Mouse (Mus musculus): ENCODE results near the gene Hdlbp. TPM values are rescaled to one million over a fixed set of nuclear protein-coding genes. Genes with fewer than 3 reads are reported as not detected.
"Not testable (repeated sequence)": the region's sequence is repeated elsewhere in the genome, so short reads cannot be mapped to it uniquely, and the experiment has no call there.

Gene Hdlbp
- total RNA-seq, 2 experiments from 2014 or later: 166 to 169 TPM

DNA sequence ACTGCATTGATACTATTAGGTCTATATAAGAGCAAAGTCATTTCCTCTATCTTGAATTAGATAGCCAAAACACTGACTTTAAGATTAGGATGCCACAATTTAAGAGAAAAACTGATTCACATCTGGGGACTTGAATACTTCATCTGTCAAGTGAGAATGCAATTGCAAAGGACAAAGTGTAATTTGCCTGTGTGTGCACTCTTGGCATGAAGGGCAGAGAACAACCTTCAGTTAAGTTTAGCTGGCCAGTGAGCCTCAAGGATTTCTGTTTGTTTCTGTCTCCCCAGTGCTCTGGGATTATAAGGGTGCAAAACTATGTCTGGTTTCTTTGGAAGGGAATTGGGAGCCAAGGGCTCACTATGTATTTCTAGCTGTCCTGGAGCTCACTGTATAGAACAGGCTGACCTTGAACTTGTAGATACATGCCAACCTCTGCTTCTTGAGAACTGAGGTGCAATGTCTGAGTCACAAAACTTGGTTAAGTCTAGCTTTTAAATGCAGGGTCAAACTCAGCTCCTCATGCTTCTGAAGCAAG is 24.8 kb downstream of the Hdlbp start:
- no peak for DNase-seq (ENCODE audit: low spot score in 2 of 2)

DNA sequence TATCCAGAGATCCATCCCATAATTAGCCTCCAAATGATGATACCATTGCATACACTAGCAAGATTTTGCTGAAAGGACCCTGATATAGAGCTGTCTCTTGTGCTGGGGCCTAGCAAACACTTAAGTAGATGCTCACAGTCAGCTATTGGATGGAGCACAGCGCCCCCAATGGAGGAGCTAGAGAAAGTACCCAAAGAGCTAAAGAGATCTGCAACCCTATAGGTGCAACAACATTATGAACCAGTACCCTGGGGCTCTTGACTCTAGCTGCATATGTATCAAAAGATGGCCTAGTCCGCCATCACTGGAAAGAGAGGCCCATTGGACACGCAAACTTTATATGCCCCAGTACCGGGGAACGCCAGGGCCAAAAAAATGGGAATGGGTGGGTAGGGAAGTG is 28.5 kb downstream of the Hdlbp start:
- intact Hi-C loops (cut with DNase I); DNase-seq (ENCODE audit: low spot score in 2 of 2): not testable (repeated sequence)

More for the DNA sequence above, 24.8 kb downstream of the Hdlbp start:
- intact Hi-C loops (cut with DNase I): no loop called here

DNA sequence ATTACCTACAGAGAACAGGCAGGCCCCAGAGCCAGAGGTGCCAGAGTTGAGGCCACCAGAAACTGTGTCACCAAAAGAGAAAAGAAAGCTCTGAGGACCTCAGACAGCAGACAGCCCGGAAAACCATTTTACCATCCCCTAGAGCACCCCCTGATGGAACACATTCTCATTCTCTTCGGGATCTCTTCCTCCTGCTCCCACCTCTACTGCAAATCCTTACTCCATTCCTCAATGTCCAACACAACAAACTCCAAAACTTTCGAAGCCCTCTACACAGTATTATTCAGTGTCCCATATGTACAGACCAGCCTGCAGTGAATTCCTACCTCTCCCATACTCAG is 32.8 kb downstream of the Hdlbp start:
- DNase-seq (ENCODE audit: low spot score in 2 of 2): no peak
- intact Hi-C loops (cut with DNase I): no loop called here

DNA sequence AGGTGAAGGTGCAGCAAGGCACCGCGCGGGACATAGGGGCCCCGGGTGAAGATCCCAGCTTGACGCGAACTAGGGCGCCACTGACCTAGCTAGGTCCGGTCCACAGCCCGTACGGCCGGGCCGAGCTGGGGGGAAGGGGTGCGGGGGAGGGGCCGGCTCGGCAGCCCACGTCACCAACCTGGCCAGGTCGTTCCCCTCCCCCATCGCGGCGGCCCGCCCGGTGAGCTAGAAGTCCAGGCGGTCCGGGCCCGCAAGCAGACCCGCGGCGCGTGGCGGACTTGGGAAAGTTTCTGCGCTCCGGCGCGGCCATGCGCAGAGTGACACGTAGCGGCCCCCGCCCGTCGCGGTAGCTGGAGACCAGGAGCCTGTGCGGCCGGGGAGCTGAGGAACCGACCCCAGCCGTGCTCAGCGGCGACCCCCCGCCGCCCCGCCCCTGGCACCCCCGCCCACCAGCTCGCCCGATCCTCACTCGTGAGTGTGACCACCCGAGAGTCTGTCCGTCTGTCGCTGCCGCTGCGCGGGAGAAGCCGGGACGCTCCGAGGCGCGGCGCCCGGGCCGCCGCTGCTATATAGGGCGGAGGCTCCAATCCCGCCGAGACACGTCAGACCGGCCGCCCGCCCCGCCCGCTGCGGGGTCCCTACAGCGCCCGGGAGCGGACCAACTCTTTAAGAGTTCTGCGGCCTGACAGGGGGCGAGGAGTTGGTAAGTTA is 33.3 kb downstream of the Hdlbp start:
- intact Hi-C loops (cut with DNase I): no loop called here
- peak; percentile 59 to 62 for DNase-seq (ENCODE audit: low spot score in 2 of 2)

DNA sequence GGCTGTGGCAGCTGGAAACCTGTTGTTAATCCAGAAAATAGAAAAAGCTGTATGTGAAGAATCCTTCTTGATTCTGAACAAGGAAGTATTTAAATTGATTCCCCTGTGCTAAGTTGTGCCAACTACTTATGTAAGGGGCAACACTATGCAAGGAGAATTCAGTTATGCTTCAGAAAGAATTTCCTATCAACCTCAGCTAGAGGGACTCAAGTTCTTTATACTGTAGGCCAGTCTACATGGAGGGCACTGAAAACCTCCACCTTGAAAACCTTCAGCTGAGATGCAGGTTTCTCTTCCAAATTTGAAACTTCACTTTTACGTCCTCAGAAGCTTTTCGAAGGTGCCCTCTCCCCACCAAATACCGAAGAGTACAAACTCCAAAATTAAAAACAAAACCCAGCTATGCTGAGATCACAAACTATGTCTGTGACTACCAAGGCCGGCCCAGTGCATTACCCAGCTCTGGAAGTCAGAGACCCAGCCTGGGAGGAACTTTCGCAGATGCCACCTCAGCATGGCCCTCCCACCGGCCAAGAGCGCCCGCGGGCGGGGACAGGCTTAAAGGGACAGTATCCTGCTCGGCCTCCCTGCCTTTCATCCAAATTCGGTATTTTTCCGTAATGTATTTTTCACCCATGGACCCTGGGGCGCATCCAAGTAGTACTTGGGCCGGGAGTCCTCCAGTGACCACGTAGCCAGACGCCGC is 34.1 kb downstream of the Hdlbp start:
- peak; percentile 46 to 48 for DNase-seq (ENCODE audit: low spot score in 2 of 2)
- intact Hi-C loops (cut with DNase I): no loop called here

DNA sequence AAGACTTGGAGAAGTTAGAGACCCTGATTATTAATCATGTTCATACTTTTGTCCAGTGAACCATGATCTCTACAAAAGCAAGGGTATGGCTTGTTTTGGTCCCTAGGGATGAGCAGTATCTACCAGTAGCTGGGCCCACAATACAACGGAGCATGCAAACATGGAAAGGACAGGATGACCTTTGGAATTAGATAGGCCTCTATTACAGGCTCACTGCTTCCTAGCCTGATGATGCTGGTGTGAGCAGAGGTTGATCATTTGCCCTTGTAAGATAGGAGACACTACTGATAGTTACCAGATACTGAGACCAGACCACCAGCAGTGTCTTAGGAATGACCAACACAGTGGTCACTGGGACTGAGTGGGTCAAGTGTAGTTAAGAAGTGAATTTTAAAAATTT is 39.3 kb downstream of the Hdlbp start:
- intact Hi-C loops (cut with DNase I): no loop called here
- no peak for DNase-seq (ENCODE audit: low spot score in 2 of 2)

DNA sequence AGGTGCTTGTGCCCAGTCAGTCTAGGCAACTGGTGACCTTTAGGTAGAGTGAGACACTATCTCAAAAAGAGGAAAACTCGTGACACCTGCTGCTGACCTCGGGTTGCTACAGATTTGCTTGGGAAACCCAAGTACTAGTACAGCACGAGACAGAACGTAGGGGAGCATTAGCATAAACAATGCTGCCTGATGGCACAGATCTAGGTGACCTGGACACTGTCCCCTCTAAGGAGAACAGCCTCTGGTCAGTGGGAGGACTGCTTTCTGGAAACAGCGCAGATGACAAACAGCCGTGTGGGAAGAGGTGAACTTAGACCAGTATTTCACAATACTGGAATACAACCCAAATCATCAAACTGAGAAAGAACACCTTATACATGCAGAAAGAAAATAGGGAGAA is 46.5 kb downstream of the Hdlbp start:
- intact Hi-C loops (cut with DNase I): no loop called here
- no peak for DNase-seq (ENCODE audit: low spot score in 2 of 2)

DNA sequence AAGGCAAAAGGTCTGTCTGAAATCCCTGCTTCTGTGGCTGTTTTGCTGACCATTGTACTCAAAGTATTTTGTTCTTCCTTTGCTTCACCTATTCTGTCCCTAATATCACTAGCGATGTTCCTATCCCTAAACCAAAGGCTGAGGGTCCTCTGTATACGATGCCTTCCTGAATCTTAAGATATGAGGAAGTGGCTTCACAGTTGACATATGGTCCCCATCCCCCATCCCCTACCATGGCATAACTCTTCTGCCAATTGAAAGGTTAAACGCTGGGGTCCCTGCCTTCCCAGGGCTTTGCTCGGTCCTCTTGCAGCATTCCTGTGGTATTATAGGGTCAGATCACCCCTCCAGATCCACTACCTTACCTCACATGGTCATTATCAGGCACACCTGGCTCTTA is 75.2 kb downstream of the Hdlbp start:
- intact Hi-C loops (cut with DNase I): no loop called here
- no peak for DNase-seq (ENCODE audit: low spot score in 2 of 2)

DNA sequence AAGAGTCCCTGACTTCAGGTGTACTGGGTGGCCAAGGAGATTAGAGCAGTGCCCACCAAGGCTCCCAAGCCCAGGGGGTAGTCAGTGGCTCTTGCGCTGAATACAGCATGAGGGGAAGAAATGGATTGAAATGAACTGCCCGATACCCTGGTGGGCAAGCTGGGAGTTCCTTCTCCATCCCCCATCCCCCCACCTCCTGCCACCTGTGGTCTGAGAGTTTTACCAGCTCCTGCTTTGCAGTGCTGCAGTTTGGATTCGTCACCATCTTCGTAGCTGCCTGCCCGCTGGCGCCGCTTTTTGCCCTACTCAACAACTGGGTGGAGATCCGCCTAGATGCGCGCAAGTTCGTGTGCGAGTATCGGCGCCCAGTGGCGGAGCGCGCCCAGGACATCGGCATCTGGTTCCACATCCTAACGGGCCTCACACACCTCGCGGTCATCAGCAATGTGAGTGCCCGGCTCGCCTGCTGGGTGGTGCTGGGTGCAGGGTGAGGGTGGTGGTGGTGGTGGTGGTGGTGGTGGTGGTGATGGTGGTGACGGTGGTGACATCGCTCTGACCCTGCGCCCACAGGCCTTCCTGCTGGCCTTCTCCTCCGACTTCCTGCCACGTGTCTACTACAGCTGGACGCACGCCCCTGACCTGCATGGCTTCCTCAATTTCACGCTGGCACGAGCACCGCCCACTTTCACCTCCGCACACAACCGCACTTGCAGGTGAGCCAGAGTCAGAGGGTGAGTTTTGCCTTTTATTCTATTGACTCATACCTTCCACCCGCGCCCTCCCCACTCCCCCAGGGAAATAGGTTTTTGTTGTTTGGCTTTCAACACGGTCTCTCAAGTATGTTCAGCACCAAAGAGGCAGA is 77.2 kb downstream of the Hdlbp start:
- DNase-seq (ENCODE audit: low spot score in 2 of 2): no peak
- intact Hi-C loops (cut with DNase I): no loop called here

DNA sequence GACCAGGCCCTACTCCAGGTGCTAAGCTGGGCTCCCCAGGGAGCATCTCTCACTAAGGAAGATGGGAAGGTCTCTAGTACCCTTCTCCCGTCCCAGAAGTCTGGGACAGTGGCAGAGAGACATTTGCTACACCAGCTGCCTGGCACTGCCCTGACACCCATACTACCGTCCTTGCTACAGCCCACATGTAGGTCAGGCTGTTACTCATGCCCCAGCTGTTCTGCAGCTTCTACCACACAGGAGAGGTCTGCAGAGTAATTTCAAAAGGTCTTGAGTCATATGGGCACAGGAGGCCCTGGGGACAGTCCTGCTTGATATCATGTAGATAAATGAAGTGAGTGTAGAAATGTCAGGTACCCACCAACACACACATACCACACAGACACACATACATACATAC is 89.7 kb downstream of the Hdlbp start:
- intact Hi-C loops (cut with DNase I): no loop called here
- no peak for DNase-seq (ENCODE audit: low spot score in 2 of 2)

DNA sequence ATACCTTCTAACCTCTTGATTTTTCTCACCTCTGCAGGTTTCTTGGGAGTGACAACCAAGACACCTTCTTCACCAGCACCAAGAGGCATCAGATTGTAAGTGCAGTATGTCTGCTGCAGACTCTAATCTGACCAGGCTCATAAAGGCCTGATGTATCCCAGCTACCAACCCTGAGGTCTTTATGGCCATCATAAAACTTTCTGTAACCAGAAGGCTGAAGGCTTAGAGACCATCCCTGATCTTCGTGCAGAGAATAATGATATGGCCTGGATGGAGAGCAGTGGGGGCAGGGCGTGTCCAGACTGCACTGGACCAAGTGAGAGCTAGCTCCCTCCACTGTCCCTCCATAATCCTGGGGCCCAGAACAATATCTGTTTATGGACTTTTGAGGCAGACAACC is 91.4 kb downstream of the Hdlbp start:
- intact Hi-C loops (cut with DNase I): no loop called here
- DNase-seq (ENCODE audit: low spot score in 2 of 2): no peak

DNA sequence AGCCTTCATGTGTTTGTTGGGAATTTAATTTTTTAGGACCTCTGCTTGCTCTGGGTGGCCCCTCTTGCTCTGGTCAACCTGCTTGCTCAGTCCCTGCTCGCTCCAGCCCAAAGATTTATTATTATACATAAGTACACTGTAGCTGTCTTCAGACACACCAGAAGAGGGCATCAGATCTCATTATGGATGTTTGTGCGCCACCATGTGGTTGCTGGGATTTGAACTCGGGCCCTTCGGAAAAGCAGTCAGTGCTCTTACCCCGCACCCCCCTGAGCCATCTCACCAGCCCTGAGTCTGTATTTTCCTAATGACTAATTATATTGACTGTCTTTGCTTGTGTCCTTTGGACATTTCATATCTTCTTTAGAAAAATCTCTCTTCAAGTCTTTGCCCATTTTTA is 99.5 kb downstream of the Hdlbp start:
- intact Hi-C loops (cut with DNase I): no loop called here
- DNase-seq (ENCODE audit: low spot score in 2 of 2): no peak

DNA sequence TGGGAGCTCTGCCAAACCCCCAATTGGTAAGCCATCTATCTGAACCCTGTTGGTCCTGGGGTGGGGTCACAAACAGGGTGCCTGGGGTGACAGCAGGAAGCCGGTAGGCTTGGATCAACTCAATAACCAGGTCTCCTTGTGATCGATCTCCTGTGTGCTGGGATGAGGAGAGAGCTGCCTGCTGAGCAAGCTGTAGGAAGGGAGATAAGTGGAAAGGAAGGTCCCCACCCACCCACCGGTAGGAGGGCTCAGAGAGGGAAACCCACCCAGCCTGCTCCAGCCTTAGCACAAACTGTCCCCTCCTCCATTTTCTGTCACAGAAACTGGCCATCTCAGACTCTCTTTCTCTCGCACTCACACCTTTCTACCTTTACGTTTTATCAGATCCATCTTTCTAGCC is 101.3 kb downstream of the Hdlbp start:
- DNase-seq (ENCODE audit: low spot score in 2 of 2): no peak
- intact Hi-C loops (cut with DNase I): no loop called here

DNA sequence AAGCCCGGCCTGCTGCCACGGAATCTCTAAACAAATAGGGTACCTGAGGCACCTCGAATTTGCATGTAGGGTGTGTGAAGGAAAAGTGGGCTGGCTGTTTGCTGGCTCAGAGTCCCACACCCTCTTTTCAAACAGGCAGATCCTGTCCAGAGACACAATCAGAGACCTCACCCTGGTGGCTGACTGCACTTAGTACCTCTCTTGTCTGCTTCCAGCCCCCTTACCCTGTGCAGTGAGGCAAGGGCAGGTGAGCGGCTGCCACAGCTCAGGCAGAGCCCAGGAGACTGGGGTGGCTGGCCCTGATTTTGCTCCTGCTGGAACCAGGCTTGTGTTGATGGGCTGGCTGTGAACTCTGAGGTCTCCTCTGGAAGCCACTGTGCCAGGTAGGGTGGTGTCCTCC is 105.0 kb downstream of the Hdlbp start, which contains the start of gene Ano7:
Ano7 (plus strand) TSS at position 266 of the 400 bp plus-strand sequence.
- no peak for DNase-seq (ENCODE audit: low spot score in 2 of 2)
- intact Hi-C loops (cut with DNase I): no loop called here

DNA sequence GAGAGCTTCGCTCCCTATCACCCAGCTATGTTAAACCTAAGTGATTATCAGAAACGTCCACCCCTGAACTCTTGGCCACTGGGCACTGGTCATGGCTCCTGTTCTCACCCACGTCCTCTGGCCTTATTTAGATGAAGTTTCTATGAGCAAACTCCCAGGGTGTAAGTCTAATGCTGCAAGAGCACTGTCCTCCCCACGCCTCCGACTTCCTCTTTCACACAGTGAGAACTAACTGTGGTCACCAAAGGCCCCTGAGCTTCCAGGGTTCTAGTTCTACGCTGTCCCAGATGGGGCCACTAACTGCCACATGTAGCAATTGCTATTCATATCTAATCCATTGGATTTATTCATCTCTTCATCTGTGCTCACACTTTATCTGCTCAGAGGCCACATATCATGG is 113.0 kb downstream of the Hdlbp start:
- DNase-seq (ENCODE audit: low spot score in 2 of 2): no peak
- intact Hi-C loops (cut with DNase I): no loop called here

DNA sequence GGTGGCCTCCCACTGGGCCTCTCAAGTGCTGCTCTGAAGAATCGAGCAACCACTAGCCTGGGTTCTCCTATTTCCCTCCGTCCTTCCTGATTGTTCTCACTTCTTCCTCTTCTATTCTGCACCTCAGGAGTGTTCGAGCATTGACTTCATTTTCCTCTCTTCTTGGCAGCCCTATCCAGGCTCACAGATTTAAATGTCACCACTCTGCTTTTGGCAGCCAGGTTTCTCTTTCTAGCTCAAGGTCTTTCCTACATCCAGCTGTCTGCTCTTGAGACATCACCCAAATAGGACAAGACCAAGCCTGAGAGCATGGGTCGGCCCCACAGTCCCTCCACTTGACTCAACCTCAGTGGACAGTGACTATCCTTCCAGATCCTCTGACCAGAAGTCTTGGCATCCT is 116.0 kb downstream of the Hdlbp start:
- DNase-seq (ENCODE audit: low spot score in 2 of 2): no peak
- intact Hi-C loops (cut with DNase I): no loop called here

All from left cerebral cortex, postnatal 36 days (tissue).